Mouse (Mus musculus) frontal cortex, adult (tissue): ENCODE measurements around the gene Kdm6b.
A peak's percentile ranks its signal among the peaks of the same experiment; 100 is the strongest.

Experiments used
- ATAC-seq: cut with Nextera tagmentation; 2 replicates; pipeline ENCODE4 v1.9.2; 2017; ENCODE audit warnings: mild to moderate bottlenecking, moderate library complexity, mixed read lengths; ENCODE audit not compliant: low TSS enrichment

Kdm6b gene

DNA sequence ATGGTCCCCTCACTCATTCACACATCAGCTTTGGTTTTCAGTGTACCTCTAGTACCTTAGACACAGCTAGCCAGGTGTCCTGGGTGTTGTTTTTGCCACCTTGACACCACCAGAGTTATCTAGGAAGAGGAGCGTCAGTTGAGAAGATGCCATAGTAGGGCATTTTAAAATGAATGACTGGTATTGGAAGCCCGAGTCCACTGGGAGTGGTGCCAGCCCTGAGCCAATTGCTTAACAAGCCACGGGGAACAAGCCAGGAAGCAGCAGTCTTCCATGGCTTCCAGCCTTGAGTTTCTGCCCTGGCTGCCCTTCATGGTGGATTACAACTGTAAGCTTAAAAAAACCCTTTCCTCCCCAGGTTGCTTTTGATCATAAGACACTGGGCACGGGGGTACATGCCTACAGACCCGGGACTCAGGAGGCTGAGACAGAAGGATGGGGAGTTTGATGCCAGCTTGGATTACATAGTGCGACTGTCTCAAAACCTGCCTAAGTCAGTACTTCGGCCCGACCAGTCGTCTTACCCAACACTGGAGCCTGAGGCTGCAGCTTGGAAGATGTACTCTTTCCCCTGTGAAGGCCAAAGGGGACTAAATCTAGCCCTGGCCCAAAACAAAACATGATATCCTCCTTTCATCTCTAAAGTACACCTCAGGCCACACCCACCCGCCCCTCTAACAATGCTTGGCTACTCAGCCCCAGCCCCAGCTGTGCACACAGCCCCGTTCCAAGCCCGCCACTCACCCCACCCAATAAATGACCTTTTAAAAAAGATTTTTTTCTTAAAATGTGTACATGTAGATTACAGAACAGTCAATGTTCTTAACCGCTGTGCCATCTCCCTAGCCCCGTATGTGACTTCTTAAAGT is 23.7 kb downstream of the Kdm6b start:
- ATAC-seq: no peak

DNA sequence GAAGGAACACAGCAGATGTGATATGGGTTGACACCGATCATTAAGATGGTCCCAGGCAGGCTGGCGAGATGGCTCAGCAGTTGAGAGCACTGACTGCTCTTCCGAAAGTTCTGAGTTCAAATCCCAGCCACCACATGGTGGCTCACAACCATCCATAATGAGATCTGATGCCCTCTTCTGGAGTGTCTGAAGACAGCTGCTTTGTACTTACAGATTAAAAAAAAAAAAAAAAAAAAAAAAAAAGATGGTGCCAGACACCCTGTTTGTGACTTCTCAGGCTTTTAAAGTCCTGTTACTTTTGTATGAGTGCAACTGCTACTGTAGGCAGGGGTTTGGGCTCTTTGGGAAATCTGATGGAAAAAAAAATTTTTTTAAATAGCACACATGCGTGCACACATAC is 24.8 kb downstream of the Kdm6b start:
- no peak for ATAC-seq

DNA sequence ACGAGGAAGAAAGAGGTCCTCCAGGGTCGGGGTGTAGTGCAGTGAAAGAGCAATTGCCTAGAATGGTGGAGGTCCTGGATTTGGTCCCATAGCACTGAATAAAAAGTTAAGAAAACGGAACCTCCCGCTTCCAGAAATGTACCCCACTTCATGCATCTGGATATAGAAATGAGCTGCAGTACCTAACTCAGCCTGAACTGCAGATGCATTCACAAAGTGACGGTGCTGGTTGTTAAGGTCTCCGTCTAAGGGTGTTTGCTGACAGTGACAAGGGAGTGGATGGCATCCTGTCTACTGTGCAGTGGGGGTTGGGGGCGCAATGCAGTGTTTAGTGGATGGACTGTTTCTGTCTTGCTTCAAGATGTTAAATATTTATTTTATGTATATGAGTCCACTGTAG is 26.7 kb downstream of the Kdm6b start:
- ATAC-seq: no peak

DNA sequence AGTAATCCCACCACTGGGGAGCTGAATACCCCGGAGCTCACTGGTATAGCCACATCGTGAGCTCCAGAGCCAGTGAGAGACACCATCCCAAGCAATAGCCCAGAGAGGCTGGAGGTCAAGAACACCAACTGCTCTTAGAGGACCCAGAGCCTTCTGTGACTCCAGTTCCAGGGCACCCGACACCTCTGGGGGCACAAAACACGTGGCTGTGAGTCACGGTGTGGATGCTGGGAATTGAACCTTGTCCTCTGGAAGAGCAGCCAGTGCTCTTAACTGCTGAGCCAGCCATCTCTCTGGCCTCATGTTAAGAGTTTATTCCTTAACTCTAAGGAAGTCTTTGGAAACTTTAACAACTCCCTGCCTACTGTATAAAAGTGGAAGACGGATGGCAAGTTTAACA is 28.5 kb downstream of the Kdm6b start:
- ATAC-seq: no peak

DNA sequence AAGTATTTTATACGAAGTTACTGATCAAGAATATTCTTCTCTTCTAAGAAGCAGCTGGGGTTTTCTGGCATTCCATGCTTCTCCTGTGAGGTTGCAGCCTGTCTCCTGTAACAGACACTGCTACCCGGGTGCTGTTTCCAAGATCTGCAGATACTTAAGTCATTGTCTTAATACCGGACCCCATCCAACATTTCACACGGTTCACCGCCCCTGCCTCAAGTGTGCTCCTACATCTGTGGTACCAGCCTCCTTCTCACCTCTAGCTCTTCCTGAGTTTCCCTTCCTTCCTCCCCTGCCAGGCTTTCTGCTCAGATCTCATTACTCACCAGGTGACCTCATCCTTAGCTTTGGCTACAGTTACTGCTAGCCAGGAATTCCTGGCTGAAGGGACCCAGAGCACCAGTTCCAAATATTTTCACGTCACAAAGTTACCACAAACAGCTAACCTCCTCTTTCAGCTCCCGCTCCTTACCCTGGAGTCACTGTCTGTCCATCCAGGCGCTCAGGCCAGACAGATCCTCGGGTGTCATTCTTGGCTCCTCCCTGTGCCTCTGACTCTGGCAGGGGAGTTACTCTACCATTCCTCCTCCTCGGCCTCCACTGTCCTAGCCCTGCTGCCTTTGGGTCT is 30.9 kb downstream of the Kdm6b start:
- no peak for ATAC-seq

DNA sequence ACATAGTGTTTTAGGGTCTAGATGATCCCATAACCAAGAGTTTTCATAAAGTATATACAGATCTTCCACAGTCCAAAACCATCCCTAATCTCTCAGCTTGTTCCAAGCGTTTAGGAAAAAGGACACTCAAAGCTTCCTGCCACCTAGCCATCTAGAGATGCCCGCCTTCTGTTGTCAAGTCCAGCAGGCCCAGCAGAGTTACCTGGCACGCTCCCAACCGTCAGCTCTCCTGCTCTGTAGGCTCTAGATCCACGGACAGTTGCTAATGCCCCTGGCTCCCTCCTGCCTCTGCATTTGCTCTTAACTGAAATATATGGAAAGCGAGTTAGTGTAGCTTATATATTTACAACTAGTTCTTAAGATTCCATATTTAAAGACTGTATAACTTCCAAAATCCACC is 32.1 kb downstream of the Kdm6b start:
- no peak for ATAC-seq

DNA sequence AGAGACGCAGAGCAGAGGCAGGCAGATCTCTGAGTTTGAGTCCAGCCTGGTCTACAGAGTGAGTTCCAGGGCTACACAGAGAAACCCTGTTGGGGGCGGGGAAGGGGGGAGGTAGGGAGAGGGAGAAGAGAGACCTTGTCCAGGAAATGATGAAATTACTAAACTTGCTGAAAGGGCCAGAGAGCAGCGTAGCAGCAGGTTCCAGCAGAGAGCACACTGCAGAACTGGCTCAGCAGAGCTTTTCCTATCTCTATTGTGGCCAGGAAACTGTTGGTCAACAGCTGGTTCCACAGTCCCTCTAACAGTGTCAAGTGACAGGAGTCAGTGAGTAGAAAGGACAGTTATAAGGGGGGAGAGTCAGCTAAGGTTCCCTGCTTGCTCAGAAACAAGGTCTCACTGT is 33.9 kb downstream of the Kdm6b start:
- ATAC-seq: no peak

DNA sequence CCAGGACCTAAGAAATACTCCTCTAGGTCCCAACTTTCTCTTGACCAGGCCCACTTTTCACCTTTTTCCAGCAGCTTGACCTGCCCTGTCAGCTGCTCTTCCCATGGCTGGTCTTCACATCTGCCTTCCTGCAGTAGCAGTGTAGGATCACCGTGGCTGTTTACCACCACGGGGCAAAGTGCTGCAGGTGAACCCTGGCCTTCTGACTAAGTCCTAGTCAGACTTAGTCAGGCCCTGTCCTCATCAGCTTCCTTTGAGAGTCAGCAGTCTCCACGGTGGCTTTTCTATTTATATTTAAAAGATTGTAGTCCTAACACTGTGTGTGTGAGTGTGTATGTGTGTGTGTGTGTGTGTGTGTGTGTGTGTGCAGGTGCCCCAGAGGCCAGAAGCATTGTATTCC is 35.7 kb downstream of the Kdm6b start:
- no peak for ATAC-seq

DNA sequence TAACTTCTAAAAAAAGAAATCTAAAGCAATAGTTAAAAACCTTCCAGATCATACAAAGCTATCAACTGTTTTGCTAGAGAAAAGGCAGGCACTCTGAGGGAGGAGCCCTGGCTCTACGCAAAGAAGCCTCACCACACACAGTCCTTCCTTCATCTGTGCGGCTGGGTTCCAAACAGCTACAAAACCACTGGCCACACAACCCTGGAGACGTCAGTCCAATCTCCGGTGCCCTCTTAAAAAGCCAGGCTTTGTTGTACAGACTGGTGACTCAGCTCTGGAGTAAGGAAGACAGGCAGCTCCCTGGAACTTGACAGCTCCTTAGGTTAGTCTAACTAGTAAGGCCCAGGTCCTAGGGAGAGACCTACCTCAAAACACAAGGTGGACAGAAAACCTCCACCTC is 37.8 kb downstream of the Kdm6b start:
- no peak for ATAC-seq

DNA sequence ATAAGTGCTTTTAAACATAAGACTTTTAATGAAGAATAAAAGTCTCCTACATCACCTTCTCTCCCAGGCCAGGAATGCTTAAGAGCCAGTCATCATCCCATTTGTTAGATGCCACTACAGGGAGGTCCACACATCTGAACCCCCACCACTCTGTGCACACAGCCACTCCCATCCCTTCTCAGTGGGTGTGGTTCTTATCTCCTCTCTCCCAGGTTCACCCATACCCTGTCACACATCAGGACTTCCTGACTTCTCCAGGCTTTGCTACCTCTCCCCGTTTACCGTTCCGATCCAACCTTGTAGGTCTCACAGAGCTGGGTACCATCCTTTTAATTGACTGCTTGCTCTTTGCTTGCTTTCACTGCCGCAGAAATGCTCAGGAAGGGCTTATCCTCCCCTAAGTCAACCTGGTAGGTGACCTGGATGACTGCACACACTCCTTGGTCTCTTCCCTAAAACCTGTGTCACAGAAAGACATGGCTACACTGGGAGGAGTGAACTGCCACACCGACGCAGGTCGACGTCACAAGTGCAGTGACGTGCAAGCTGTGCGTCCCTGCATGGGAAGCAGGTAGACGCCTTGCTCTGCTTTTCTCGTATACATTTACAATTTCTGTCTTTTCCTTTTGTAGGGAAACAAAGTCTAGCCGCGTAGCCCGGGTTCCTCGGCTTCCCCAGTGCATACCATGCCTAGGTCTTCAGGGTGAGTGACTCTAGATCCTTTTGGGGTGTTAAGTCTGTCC is 40.1 kb downstream of the Kdm6b start:
- ATAC-seq: no peak

DNA sequence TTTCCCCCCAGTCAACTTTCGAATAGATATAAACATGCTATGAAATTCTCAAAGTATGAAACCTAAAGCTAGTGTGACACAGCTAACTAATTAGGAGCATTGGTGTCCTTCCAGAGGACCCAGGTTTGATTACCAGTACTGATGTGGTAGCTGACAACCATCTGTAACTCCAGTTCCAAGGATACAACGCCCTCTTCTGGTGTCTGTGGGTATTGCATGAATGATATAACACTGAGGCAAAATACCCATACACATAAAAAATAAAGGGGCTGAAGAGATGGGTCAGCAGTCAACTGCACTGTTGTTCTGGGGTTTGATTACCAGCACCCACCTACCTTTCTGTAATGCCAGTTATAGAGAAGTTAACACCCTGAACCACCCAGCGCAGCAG is 40.7 kb downstream of the Kdm6b start:
- ATAC-seq: no peak

DNA sequence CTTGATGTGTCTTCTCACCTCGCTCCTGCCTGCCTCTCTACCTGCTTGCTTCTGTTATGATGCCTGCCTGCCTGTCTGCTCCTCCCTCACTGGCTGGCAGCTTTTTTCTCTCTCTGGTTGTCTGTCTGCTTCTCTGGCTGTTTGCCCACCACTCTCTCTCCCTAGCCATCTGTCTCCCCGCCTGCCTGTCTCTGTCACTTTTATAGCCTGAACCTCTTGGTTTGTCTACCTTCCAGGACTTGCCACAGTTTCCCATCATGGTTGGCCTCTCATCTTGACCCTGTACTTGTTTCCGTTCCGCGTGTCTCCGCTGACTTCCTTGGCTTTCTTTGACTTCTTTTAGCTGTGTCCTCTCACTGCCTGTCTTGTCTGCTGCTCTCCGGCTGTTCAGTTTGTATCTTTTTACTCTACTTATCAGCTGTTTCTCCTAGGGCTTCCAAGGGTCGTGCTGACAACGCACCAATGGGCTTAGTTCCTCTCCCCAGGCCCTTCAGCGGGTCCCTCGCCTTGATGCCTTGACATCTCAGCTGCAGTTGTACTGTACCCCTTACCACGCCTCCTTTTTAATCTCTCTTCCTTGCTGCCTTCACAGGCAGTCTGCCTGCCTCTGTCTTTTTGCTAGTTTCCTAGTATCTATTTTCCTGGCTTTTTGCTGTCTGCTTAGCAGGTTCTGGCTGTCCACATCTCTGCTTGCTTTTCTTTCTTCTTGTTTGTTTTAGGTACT is 41.3 kb downstream of the Kdm6b start:
- peak; percentile 48; the same call in 1 of the 2 replicates for ATAC-seq

DNA sequence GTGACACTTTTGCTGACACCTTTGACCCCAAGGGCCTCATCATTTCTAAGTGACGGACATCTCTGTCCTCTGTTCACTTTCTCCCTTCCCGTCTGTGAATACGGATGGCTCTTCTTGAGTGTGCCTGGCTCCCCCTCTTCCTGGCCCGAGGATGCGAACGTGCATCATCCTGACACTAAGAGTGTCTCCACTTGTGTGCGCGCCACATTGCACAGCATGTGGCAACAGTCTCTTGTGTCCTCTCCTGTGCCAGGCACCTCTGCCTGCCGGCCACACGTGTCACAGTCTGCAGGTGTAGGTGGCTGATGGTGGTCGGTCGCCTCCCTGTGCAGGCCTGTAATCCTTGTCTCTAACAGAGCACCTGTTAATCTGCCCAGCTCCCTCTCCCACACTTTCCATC is 41.9 kb downstream of the Kdm6b start:
- ATAC-seq: no peak

DNA sequence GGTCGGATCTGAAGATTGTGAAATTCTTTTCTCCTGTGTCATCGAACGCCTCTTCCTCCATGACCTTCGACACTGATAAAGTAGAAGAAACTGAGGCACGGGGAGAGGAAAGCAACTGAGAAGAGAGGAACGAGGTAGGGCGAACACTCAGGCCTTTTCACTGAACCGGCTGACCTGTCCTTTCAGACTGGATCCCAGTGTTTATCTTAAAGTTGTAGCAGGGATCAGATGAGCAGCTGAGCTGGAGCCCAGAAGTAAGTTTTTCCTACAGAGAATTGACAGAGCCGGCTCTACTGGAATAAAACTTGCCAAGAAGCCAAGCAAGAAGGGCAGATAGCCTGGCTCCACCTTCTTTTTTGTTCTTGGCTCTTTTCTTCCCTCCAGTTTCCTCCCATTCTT is 42.7 kb downstream of the Kdm6b start:
- no peak for ATAC-seq

DNA sequence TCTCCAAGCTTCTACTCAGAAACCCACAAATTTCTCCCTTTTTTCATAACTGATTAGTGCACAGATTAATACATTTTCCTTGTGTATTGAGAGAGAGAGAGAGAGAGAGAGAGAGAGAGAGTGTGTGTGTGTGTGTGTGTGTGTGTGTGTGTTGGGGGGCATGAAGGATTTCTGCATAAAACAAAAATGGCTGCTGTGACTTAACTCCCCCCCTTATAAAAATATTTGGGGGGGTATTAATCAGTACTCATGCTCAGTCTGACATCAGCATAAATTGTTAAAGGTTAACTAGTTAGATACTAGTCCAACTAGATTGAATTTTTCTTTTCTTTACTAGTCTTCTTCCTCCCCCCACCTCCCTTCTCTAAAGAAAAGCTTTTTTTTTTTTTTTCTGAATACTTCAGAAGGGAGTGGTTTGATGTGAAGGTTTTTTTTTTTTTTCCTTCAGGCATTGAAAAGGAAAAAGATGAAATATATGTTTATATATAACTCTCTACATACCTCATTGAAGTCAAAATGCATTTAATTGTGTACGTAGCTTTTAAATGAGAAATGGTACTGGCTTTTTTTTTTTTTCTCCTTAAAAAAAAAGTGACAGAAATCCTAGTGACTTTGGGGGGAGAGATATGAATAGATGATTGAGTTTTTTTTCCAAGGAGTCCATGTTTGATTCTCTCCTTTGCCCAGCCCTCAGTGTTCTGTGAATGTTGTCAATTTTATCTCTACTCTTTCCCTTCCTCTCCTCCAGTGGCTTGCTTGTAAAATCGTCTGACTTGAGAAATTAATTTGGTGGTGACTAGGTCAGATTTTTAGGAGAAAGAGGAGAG is 43.3 kb downstream of the Kdm6b start:
- ATAC-seq: no peak

DNA sequence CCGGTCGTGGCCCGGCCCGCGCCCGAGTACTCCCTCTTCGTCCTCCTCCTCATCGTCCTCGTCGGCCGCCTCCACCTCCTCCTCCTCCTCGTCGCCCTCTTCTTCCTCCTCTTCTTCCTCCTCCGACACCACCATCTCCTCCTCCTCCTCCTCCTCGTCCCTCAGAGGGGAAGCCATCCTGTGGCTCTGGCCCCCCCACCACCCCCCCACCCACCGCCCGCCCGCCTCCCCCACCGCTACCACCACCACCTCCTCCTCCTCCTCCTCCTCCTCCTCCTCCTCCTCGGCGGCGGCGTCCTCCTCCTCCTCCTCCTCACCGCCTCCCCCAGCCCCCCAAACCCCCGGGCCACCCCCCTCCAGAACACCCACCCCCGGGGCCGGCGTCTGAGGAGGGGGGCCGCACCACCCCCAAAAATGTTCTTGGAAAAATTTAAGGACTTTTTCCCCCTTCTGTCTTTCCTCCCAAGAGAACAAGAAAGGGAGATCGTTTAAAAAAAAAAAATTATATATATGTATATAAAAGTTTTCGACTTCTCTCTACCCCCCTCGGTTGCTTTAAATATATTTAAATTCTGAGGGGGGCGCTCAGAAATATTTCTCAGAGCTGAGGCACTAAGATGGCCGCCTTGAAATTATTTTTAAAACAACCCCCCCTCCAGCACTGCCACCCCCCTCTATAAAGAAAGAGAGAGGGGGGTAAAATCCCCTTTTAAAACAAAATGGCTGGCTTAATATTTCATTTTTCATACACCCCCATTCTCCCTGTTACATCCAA is 44.1 kb downstream of the Kdm6b start, which contains the start of gene Chd3:
Chd3 (minus strand) TSS at position 192 of the 775 bp plus-strand sequence.
- no peak for ATAC-seq

DNA sequence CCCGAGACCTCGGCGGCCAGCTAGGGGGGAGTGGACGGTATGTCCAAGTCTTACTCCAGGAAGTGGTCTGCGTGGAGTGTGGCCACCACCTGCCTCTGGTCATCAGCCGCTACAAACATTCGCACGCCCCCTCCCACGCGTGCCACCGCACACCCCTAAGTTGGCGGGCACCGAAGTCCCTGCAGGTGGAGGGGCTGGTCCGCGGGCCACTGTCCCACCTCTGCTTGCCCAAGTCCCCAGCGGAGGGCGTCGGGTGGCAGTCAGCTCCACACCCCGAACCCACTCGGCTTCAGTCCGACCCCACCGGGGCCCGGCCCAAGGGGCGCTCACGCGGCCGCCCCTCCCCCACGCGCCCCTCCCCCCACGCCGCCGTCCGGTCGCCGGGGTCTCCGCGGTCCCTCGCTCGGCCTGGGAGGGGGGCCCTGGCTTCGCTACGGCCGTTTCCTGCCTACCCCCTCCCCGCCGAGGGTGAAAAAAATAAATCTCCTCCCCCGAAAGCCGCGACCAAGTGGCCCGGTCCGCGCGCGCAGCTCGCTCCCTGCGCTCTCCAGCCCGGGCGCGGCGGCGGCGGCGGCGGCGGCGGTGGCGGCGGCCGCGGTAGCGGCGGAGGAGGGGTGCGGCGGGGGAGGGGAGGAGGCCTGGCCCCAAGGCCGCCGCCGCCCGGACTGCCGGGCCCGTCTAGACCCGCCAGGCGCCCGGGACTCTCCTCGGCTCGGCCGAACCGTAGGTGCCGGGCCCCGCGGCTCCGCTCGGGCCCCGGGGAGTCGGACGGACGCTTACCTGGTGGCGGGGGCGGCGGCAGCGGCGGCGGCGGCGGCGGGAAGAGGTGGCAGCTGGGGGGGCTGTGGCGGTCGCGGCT is 44.9 kb downstream of the Kdm6b start:
- ATAC-seq: no peak

DNA sequence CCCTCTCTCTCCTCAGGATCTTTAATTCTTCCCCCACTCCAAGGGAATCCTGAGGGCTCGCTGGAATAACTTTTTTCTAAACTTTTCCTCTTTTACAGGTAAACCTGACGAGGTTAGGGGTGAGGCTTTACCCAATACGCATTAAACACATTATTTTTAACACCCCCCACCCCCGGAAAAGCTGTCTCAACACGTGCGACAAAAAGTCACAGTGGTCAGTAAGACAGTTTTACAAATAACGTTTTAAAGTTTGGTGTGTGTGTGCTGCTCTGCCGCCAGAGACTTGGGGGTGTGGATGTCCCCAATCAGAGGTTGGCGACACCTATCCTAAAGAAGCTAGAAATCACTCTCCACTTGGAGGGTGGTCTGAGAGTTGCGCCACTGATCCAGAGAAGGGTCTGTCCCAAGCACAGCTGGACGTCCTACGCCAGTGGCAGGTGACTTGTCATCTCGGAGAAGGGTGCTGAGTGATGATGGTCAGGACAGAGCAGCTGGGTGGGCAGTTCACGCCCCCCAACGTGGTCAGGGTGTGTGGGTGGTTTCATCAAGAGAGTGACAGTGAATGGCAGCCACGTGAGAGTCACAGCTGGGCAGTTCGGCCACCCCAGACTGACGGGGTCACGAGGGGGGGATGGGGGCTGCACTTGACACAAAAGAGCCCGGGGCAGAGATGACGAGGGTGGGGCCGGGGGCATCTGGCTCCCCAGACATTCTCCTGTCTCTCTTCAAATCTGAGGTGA is 45.7 kb downstream of the Kdm6b start:
- no peak for ATAC-seq
